ENCODE assay signal across 11 mouse cellular contexts in genomic region chr7:63956138-63956823, GRCm38 (mm10). TPM values are rescaled to one million over a fixed set of nuclear protein-coding genes. Genes with fewer than 3 reads are reported as not detected.
DNase-seq lines count a peak whose midpoint lies in the region; ATAC-seq and TF ChIP-seq lines count a peak whose summit lies in the region.
"Had no signal": no experiment of that assay in that cellular context is flagged by ENCODE, and none has a peak within 500 bp of the region (broad histone marks: within the 10 kb centered on the region; RNA-seq: fewer than 3 reads in every experiment).

No protein-coding gene starts in this region.

- H3K4me2 ChIP-seq in forebrain, embryonic 11.5 days (ENCODE audit: low read depth, low read length, severe bottlenecking): no peak overlapping the region
- H3K4me2 ChIP-seq in liver, embryonic 14.5 days (ENCODE audit: low read depth): peak overlapping the region; percentile 43
- H3K4me2 ChIP-seq in stomach, embryonic 15.5 days: no peak overlapping the region
- no peak overlapping the region for H3K4me2 ChIP-seq in kidney, embryonic 14.5 days (replicated peaks; ENCODE audit: low read depth, low read length)
- H3K4me2 ChIP-seq: heart, embryonic 13.5 days had no signal

- WGBS in forebrain, embryonic 11.5 days: 70% methylated on average over 14 of the region's 14 CpGs
- 26% methylated on average over 14 of the region's 14 CpGs for WGBS in liver, embryonic 14.5 days (ENCODE audit: insufficient replicate concordance)
- WGBS in stomach, embryonic 15.5 days: 69% methylated on average over 14 of the region's 14 CpGs
- 74% methylated on average over 14 of the region's 14 CpGs for WGBS in kidney, embryonic 14.5 days

- peak; percentile 35 for DNase-seq in lung, postnatal 36 days
- DNase-seq in lung, postnatal 10 days: no peak
- peak; percentile 54 for DNase-seq in forebrain, embryonic 11.5 days (ENCODE audit: low spot score)
- DNase-seq in liver, embryonic 14.5 days (ENCODE audit: low read depth in 3 of 3, low spot score in 3 of 3): peak; percentile 82 to 86 (median 84)
- no peak for DNase-seq in right cerebral cortex, adult 2 months (ENCODE audit: low spot score in 2 of 2)
- DNase-seq in kidney, postnatal 25 days: no peak
- DNase-seq: thymus, postnatal 14 days had no signal

- peak; percentile 1; the same call in 1 of the 2 replicates for ATAC-seq in forebrain, embryonic 11.5 days (replicated peaks; ENCODE audit: low FRiP score)
- ATAC-seq in liver, embryonic 14.5 days (ENCODE audit: insufficient read depth): peak; percentile 95
- peak; percentile 78 for ATAC-seq in stomach, embryonic 15.5 days (ENCODE audit: insufficient read depth, low FRiP score, low read depth)
- no peak for ATAC-seq in kidney, embryonic 14.5 days (ENCODE audit: low FRiP score, low TSS enrichment)

- H3K9ac ChIP-seq in forebrain, embryonic 11.5 days (ENCODE audit: low read length): no peak overlapping the region; the same call in 1 of the 2 replicates
- peak overlapping the region; percentile 35 for H3K9ac ChIP-seq in liver, embryonic 14.5 days (replicated peaks)
- H3K9ac ChIP-seq in stomach, embryonic 15.5 days: no peak overlapping the region
- H3K9ac ChIP-seq in kidney, embryonic 14.5 days (ENCODE audit: low read depth, low read length): no peak overlapping the region
- H3K9ac ChIP-seq: heart, embryonic 13.5 days had no signal

- H3K27me3 ChIP-seq in forebrain, embryonic 11.5 days (ENCODE audit: control insufficient read depth, insufficient read depth, low read length): no peaks in the 10 kb centered on the region
- no peaks in the 10 kb centered on the region for H3K27me3 ChIP-seq in liver, embryonic 14.5 days (ENCODE audit: control insufficient read depth, insufficient read depth, low read length)
- no peaks in the 10 kb centered on the region for H3K27me3 ChIP-seq in stomach, embryonic 15.5 days (replicated peaks)
- no peaks in the 10 kb centered on the region for H3K27me3 ChIP-seq in kidney, embryonic 14.5 days (ENCODE audit: control insufficient read depth, insufficient read depth, low read length)
- H3K27me3 ChIP-seq: heart, embryonic 13.5 days had no signal

- peak; percentile 93 for TF ChIP-seq EP300 in liver, embryonic 14.5 days (IDR thresholded peaks at IDR 0.05; ENCODE audit: low read depth)

- TF ChIP-seq CTCF in liver, embryonic 14.5 days (IDR thresholded peaks at IDR 0.05; ENCODE audit: low read depth): no peak

- no peaks in the 10 kb centered on the region for H3K9me3 ChIP-seq in forebrain, embryonic 11.5 days (ENCODE audit: control insufficient read depth, low read length)
- H3K9me3 ChIP-seq in liver, embryonic 14.5 days (ENCODE audit: control insufficient read depth, low read length): no peaks in the 10 kb centered on the region
- H3K9me3 ChIP-seq in stomach, embryonic 15.5 days: no peaks in the 10 kb centered on the region
- H3K9me3 ChIP-seq in kidney, embryonic 14.5 days (ENCODE audit: control insufficient read depth, low read length): no peaks in the 10 kb centered on the region
- H3K9me3 ChIP-seq: heart, embryonic 13.5 days had no signal

- H3K4me1 ChIP-seq in forebrain, embryonic 11.5 days (replicated peaks; ENCODE audit: control insufficient read depth, insufficient read depth, low read length): peaks cover 34% of the 10 kb centered on the region
- peaks cover 36 to 49% of the 10 kb centered on the region in 2 experiments for H3K4me1 ChIP-seq in liver, embryonic 14.5 days (replicated peaks; ENCODE audit: control insufficient read depth in 2 of 2, insufficient read depth in 2 of 2, low read length in 1 of 2)
- H3K4me1 ChIP-seq in stomach, embryonic 15.5 days: no peaks in the 10 kb centered on the region
- H3K4me1 ChIP-seq in kidney, embryonic 14.5 days (ENCODE audit: control insufficient read depth, insufficient read depth, low read length): no peaks in the 10 kb centered on the region

- no peaks in the 10 kb centered on the region for H3K36me3 ChIP-seq in forebrain, embryonic 11.5 days (ENCODE audit: control insufficient read depth, insufficient read depth, low read length)
- no peaks in the 10 kb centered on the region for H3K36me3 ChIP-seq in liver, embryonic 14.5 days (replicated peaks; ENCODE audit: control insufficient read depth, insufficient read depth, low read depth)
- no peaks in the 10 kb centered on the region for H3K36me3 ChIP-seq in stomach, embryonic 15.5 days
- H3K36me3 ChIP-seq in kidney, embryonic 14.5 days (ENCODE audit: control insufficient read depth, insufficient read depth, low read length): no peaks in the 10 kb centered on the region
- H3K36me3 ChIP-seq: heart, embryonic 13.5 days had no signal

- no peak overlapping the region for H3K4me3 ChIP-seq in forebrain, embryonic 11.5 days (ENCODE audit: low read depth, low read length)
- no peak overlapping the region for H3K4me3 ChIP-seq in liver, embryonic 14.5 days (ENCODE audit: insufficient read depth in 1 of 2, low read depth in 2 of 2, low read length in 2 of 2)
- H3K4me3 ChIP-seq in stomach, embryonic 15.5 days (replicated peaks): no peak overlapping the region
- H3K4me3 ChIP-seq in kidney, embryonic 14.5 days (ENCODE audit: low read length): no peak overlapping the region
- H3K4me3 ChIP-seq: heart, embryonic 13.5 days had no signal

- H3K27ac ChIP-seq in forebrain, embryonic 11.5 days (ENCODE audit: low read depth, low read length): peak overlapping the region; percentile 99
- peak overlapping the region; percentile 80 for H3K27ac ChIP-seq in liver, embryonic 14.5 days
- H3K27ac ChIP-seq in stomach, embryonic 15.5 days: no peak overlapping the region
- H3K27ac ChIP-seq in kidney, embryonic 14.5 days (ENCODE audit: low read depth, low read length): no peak overlapping the region
- H3K27ac ChIP-seq: heart, embryonic 13.5 days had no signal

RNA-seq across cellular contexts. Expression of gene Klf13, which starts 17.6 kb away (rescaled TPM):
- 26.6 and 28.1 TPM in 2 replicates for polyA plus RNA-seq in forebrain, embryonic 11.5 days (2014; fragmentation: Nextera tagmentation; extraction: Ambion mirVana)
- 3.2 and 3.4 TPM in 2 replicates for polyA plus RNA-seq in liver, embryonic 14.5 days (2012; rRNA removed)
- polyA plus RNA-seq in liver, embryonic 14.5 days (2014; fragmentation: Nextera tagmentation; extraction: Ambion mirVana): 12.8 and 15.8 TPM in 2 replicates
- polyA plus RNA-seq in stomach, embryonic 15.5 days (2015; fragmentation: Nextera tagmentation; extraction: Ambion mirVana): 31.0 and 32.3 TPM in 2 replicates
- 23.0 and 23.2 TPM in 2 replicates for polyA plus RNA-seq in kidney, embryonic 14.5 days (2014; fragmentation: Nextera tagmentation; extraction: Ambion mirVana)

RNA-seq across cellular contexts. Expression of gene E030018B13Rik, which starts 39.6 kb away (rescaled TPM):
- not detected in 2 replicates for polyA plus RNA-seq in forebrain, embryonic 11.5 days (2014; fragmentation: Nextera tagmentation; extraction: Ambion mirVana)
- not detected in 2 replicates for polyA plus RNA-seq in liver, embryonic 14.5 days (2012; rRNA removed)
- not detected in 2 replicates for polyA plus RNA-seq in liver, embryonic 14.5 days (2014; fragmentation: Nextera tagmentation; extraction: Ambion mirVana)
- polyA plus RNA-seq in stomach, embryonic 15.5 days (2015; fragmentation: Nextera tagmentation; extraction: Ambion mirVana): 0.17 TPM in 1 of 2 replicates, not detected in the other
- polyA plus RNA-seq in kidney, embryonic 14.5 days (2014; fragmentation: Nextera tagmentation; extraction: Ambion mirVana): 0.35 TPM in 1 of 2 replicates, not detected in the other
- polyA plus RNA-seq: heart, embryonic 13.5 days; limb, embryonic 11.5 days had no signal

Comparison
In these comparisons a context has a peak if more than half of its experiments do, and no peak if none do; other contexts are left out.
1. DNase-seq: peak in lung, postnatal 36 days (single experiment), forebrain, embryonic 11.5 days (single experiment) and liver, embryonic 14.5 days (3 of 3); none in lung, postnatal 10 days (single experiment), right cerebral cortex, adult 2 months (0 of 2) and kidney, postnatal 25 days (0 of 2).
2. H3K27ac ChIP-seq: peak in forebrain, embryonic 11.5 days (single experiment) and liver, embryonic 14.5 days (single experiment); none in stomach, embryonic 15.5 days (single experiment) and kidney, embryonic 14.5 days (single experiment).